ENCODE assay signal across 8 mouse cellular contexts in the genomic region with DNA sequence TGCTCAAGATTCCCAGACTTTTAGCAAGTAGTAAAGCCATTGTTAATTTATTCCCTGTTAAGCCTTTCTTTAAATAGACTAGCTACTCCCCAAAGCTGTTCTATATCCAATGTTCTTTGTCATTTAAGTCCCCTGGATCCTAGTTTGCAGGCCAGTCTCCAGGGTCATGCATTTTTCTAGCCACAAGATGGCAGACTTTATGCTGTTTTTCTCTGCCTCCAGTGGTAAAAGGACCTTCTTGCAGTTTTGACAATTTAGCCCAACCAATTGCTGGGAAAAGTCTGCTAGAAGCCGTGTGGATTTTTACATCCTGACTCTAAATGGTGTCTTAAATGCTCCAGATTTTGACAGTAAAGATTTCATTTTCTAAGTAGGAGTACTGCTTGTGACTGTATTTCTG.
A peak's percentile ranks its signal among the peaks of the same experiment; 100 is the strongest.
DNase-seq lines count a peak whose midpoint lies in the region; ATAC-seq and TF ChIP-seq lines count a peak whose summit lies in the region.

No protein-coding gene starts in this region.

- peak; percentile 52 for DNase-seq in adrenal gland, adult 2 months
- DNase-seq in embryonic facial prominence, embryonic 11.5 days (ENCODE audit: low spot score), result peak; percentile 82
- peak; percentile 52 for DNase-seq in hindbrain, embryonic 10.5 days (ENCODE audit: low spot score)
- DNase-seq in layer of hippocampus, adult 18-20 months (ENCODE audit: low spot score in 2 of 2), result peak; percentile 47 to 89
- DNase-seq in lung, postnatal 14 days, result peak; percentile 46
- peak; percentile 33 for DNase-seq in right cerebral cortex, postnatal 14 days
- DNase-seq in natural killer cell, adult 2 months (ENCODE audit: low spot score in 2 of 2), result no peak

- no peak overlapping the region for H3K9ac ChIP-seq in embryonic facial prominence, embryonic 11.5 days (replicated peaks; ENCODE audit: low read length)

- 10% methylated on average over 1 of the region's 1 CpGs for WGBS in embryonic facial prominence, embryonic 11.5 days
- WGBS in hindbrain, embryonic 10.5 days, result 29% methylated on average over 1 of the region's 1 CpGs

- H3K9me3 ChIP-seq in E14TG2a.4 (ENCODE audit: low read length), result no peaks in the 10 kb centered on the region
- H3K9me3 ChIP-seq in embryonic facial prominence, embryonic 11.5 days (replicated peaks; ENCODE audit: control insufficient read depth, low read length), result no peaks in the 10 kb centered on the region
- H3K9me3 ChIP-seq in hindbrain, embryonic 10.5 days, result no peaks in the 10 kb centered on the region

- H3K36me3 ChIP-seq in E14TG2a.4 (ENCODE audit: insufficient read depth, low read length), result no peaks in the 10 kb centered on the region
- H3K36me3 ChIP-seq in embryonic facial prominence, embryonic 11.5 days (replicated peaks; ENCODE audit: control insufficient read depth, insufficient read depth, low read depth, low read length), result no peaks in the 10 kb centered on the region
- H3K36me3 ChIP-seq in hindbrain, embryonic 10.5 days, result no peaks in the 10 kb centered on the region

- no peak overlapping the region for H3K27ac ChIP-seq in embryonic facial prominence, embryonic 11.5 days (replicated peaks; ENCODE audit: low read depth, low read length)
- H3K27ac ChIP-seq in hindbrain, embryonic 10.5 days, result no peak overlapping the region

- H3K4me1 ChIP-seq in E14TG2a.4 (replicated peaks; ENCODE audit: low read depth, low read length), result no peaks in the 10 kb centered on the region
- H3K4me1 ChIP-seq in embryonic facial prominence, embryonic 11.5 days (ENCODE audit: control insufficient read depth, insufficient read depth, low read length), result no peaks in the 10 kb centered on the region
- no peaks in the 10 kb centered on the region for H3K4me1 ChIP-seq in hindbrain, embryonic 10.5 days (replicated peaks)

- ATAC-seq in embryonic facial prominence, embryonic 11.5 days (replicated peaks; ENCODE audit: insufficient number of reproducible peaks, low FRiP score, low TSS enrichment, low read depth), result no peak

- peak; percentile 56 for TF ChIP-seq CTCF in E14TG2a.4 (conservative IDR thresholded peaks at IDR 0.05; ENCODE audit: low read length)

- no peak overlapping the region for H3K4me3 ChIP-seq in E14TG2a.4 (replicated peaks; ENCODE audit: low read length)
- H3K4me3 ChIP-seq in embryonic facial prominence, embryonic 11.5 days (ENCODE audit: low read depth, low read length), result no peak overlapping the region
- no peak overlapping the region for H3K4me3 ChIP-seq in hindbrain, embryonic 10.5 days

- no peaks in the 10 kb centered on the region for H3K27me3 ChIP-seq in E14TG2a.4 (ENCODE audit: insufficient read depth, low read length)
- H3K27me3 ChIP-seq in embryonic facial prominence, embryonic 11.5 days (ENCODE audit: control insufficient read depth, insufficient read depth, low read length), result no peaks in the 10 kb centered on the region
- H3K27me3 ChIP-seq in hindbrain, embryonic 10.5 days (ENCODE audit: insufficient read depth, poor library complexity, severe bottlenecking), result no peaks in the 10 kb centered on the region

- no peak overlapping the region for H3K4me2 ChIP-seq in embryonic facial prominence, embryonic 11.5 days (ENCODE audit: low read depth, low read length)

Comparison
In these comparisons a context has a peak if more than half of its experiments do, and no peak if none do; other contexts are left out.
1. DNase-seq: peak in adrenal gland, adult 2 months (single experiment), embryonic facial prominence, embryonic 11.5 days (single experiment), hindbrain, embryonic 10.5 days (single experiment), layer of hippocampus, adult 18-20 months (2 of 2), lung, postnatal 14 days (single experiment) and right cerebral cortex, postnatal 14 days (single experiment); none in natural killer cell, adult 2 months (0 of 2).